Mouse (Mus musculus) liver, adult 2 months (tissue): ENCODE data around the gene Ubp1.
A peak's percentile ranks its signal among the peaks of the same experiment; 100 is the strongest.

Experiments
- CTCF ChIP-seq: fragments of 200-500 bp; IDR thresholded peaks from 2 replicates; pipeline ENCODE4 v1.5.1; 2011; ENCODE audit warnings: low read depth, low read length, control low read depth
- POLR2A ChIP-seq: fragments of 200-500 bp; IDR thresholded peaks from 2 replicates; pipeline ENCODE4 v1.6.1; 2011; ENCODE audit warnings: low read length, control low read depth; ENCODE audit not compliant: insufficient read depth; ENCODE audit errors: extremely low read depth

GRCm38 (mm10) chr9:113930534-113931374, at the start of gene Ubp1:
- TF ChIP-seq CTCF (no peak), POLR2A (peak; percentile 48; the same call in 1 of the 2 replicates)
